In the genomic region with DNA sequence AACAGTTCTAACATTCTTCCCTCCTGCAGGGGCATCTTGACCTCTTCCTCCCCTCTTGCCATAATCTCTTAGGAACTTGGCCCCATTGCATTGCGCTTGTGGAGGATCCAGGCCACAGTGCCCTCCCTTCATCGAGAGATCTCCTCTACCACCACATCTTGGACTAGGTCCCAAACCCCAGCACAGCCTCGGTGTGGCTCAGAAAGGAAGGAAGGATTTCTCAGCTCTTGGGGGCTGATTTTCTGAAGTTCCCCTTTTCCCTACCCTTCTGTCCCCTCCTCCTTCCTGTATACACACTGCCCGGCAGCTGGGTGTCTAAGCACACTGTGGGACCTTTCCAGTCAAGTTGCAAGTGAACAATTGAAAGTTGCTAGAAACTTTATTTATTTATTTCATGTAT, we compare ENCODE assay signal across 12 mouse cellular contexts. TPM values are rescaled to one million over a fixed set of nuclear protein-coding genes. Genes with fewer than 3 reads are reported as not detected.
A peak's percentile ranks its signal among the peaks of the same experiment; 100 is the strongest.
DNase-seq lines count a peak whose midpoint lies in the region; TF ChIP-seq lines count a peak whose summit lies in the region.
"Had no signal": no experiment of that assay in that cellular context is flagged by ENCODE, and none has a peak within 500 bp of the region (broad histone marks: within the 10 kb centered on the region; RNA-seq: fewer than 3 reads in every experiment).

No protein-coding gene starts in this region.

- H3K9me3 ChIP-seq in CH12.LX (replicated peaks; ENCODE audit: low read length): no peaks in the 10 kb centered on the region
- H3K9me3 ChIP-seq: lung, embryonic 15.5 days had no signal

- H3K79me2 ChIP-seq in CH12.LX (replicated peaks; ENCODE audit: control insufficient read depth, extremely low read depth, insufficient read depth, poor library complexity, severe bottlenecking): peaks cover 21% of the 10 kb centered on the region

- in situ Hi-C loops in CH12.LX (cut with MboI; ENCODE audit: low pct_ligation_motif_present, low pct_unique_long_range_greater_than_20kb, low sequenced_read_pairs): no loop called here

- TF ChIP-seq RAD21 in CH12.LX (IDR thresholded peaks at IDR 0.05; ENCODE audit: low read depth, low read length): no peak

- no peak for TF ChIP-seq EP300 in CH12.LX (IDR thresholded peaks at IDR 0.05; ENCODE audit: low read length)

- dilution Hi-C loops in CH12.LX (cut with MboI; ENCODE audit: extremely low pct_ligation_motif_present, extremely low pct_unique_long_range_greater_than_20kb, low sequenced_read_pairs): no loop called here

- no peak for TF ChIP-seq CTCF in CH12.LX (conservative IDR thresholded peaks at IDR 0.05 in 1 of 2, IDR thresholded peaks at IDR 0.05 in 1 of 2; ENCODE audit: low read depth in 2 of 2, low read length in 2 of 2)

- no peak overlapping the region for H3K4me3 ChIP-seq in CH12.LX (replicated peaks in 1 of 3; ENCODE audit: low read depth in 2 of 3, low read length in 2 of 3, poor library complexity in 1 of 3)
- H3K4me3 ChIP-seq: lung, embryonic 15.5 days had no signal

- H3K27me3 ChIP-seq in CH12.LX (replicated peaks): no peaks in the 10 kb centered on the region
- H3K27me3 ChIP-seq: lung, embryonic 15.5 days had no signal

- H3K36me3 ChIP-seq in CH12.LX (replicated peaks in 1 of 2; ENCODE audit: control insufficient read depth in 1 of 2, insufficient read depth in 1 of 2, low read length in 1 of 2): peaks cover 12 to 28% of the 10 kb centered on the region in 2 experiments

- peak overlapping the region; percentile 82 for H3K27ac ChIP-seq in CH12.LX (ENCODE audit: insufficient read depth, low read depth)

- H3K4me2 ChIP-seq in CH12.LX (ENCODE audit: insufficient read depth, low read depth, poor library complexity, severe bottlenecking): no peak overlapping the region
- H3K4me2 ChIP-seq: lung, embryonic 15.5 days had no signal

- TF ChIP-seq POLR2A in CH12.LX (IDR thresholded peaks at IDR 0.05; ENCODE audit: low read depth, low read length): peak; percentile 33; the same call in 1 of the 2 replicates

- H3K4me1 ChIP-seq in CH12.LX (ENCODE audit: control insufficient read depth in 1 of 2, insufficient read depth in 2 of 2): peaks cover 19 to 39% of the 10 kb centered on the region in 2 experiments

- DNase-seq in layer of hippocampus, adult 11-12 months (ENCODE audit: low spot score): peak; percentile 34
- DNase-seq in layer of hippocampus, postnatal 14 days (ENCODE audit: low spot score in 2 of 2): no peak
- DNase-seq in CH12.LX (ENCODE audit: extremely low read depth): peak; percentile 54
- DNase-seq in heart, adult 9 months (ENCODE audit: low spot score in 2 of 2): peak; percentile 36 to 69
- DNase-seq in lung, postnatal 10 days: peak; percentile 34
- no peak for DNase-seq in cerebellum, adult 9-11 months
- DNase-seq in neural tube, embryonic 10.5 days (ENCODE audit: extremely low spot score, low spot score): no peak
- no peak for DNase-seq in right cerebral cortex, adult 2 months (ENCODE audit: low spot score in 2 of 2)
- DNase-seq: kidney, postnatal 10 days; retina, postnatal 1 day had no signal

- peak overlapping the region; percentile 2; the same call in 1 of the 2 replicates for H3K9ac ChIP-seq in CH12.LX (ENCODE audit: insufficient read depth, low read depth)
- H3K9ac ChIP-seq: lung, embryonic 15.5 days had no signal

TF ChIP-seq in CH12.LX, 34 proteins besides CTCF, POLR2A, EP300 and RAD21:
- no peak for TF ChIP-seq USF2 (conservative IDR thresholded peaks at IDR 0.05; ENCODE audit: low read depth, low read length)
- no peak for TF ChIP-seq E2F4 (IDR thresholded peaks at IDR 0.05; ENCODE audit: insufficient replicate concordance, low read depth, low read length)
- TF ChIP-seq SIN3A (IDR thresholded peaks at IDR 0.05; ENCODE audit: low read length): peak; percentile 49
- no peak for TF ChIP-seq ETS1 (conservative IDR thresholded peaks at IDR 0.05; ENCODE audit: low read depth, low read length)
- TF ChIP-seq NELFE (IDR thresholded peaks at IDR 0.05; ENCODE audit: low read depth, low read length): no peak; the same call in 1 of the 2 replicates
- no peak for TF ChIP-seq USF1 (IDR thresholded peaks at IDR 0.05; ENCODE audit: low read depth, low read length)
- no peak for TF ChIP-seq MXI1 (IDR thresholded peaks at IDR 0.05; ENCODE audit: low read depth, low read length)
- no peak for TF ChIP-seq MAZ (IDR thresholded peaks at IDR 0.05; ENCODE audit: low read depth, low read length)
- TF ChIP-seq HCFC1 (IDR thresholded peaks at IDR 0.05; ENCODE audit: low read depth, low read length): no peak
- no peak for TF ChIP-seq PAX5 (IDR thresholded peaks at IDR 0.05; ENCODE audit: low read length)
- TF ChIP-seq ELF1 (IDR thresholded peaks at IDR 0.05; ENCODE audit: low read depth, low read length): 0 out of 2 replicates have a peak, but pooled peaks have one; percentile 23
- TF ChIP-seq ZNF384 (IDR thresholded peaks at IDR 0.05; ENCODE audit: low read depth, low read length): no peak

RNA-seq across cellular contexts. Expression of a gene that starts 7.5 kb away (rescaled TPM):
- 1 to 10 TPM; 3.1 to 6.0 TPM for total RNA-seq in layer of hippocampus, postnatal 14 days (2021)
- 141 and 178 TPM in 2 replicates for total RNA-seq in CH12.LX (2012; rRNA removed)
- total RNA-seq in CH12.LX (2014; rRNA removed): 72.7 and 75.8 TPM in 2 replicates
- 121 and 133 TPM in 2 replicates for polyA plus RNA-seq in CH12.LX (2012; ENCODE audit: insufficient read length, low read depth)

RNA-seq across cellular contexts. Expression of a gene that starts 51.4 kb away (rescaled TPM):
- total RNA-seq in layer of hippocampus, postnatal 14 days (2021): not detected
- total RNA-seq in CH12.LX (2012; rRNA removed): 0.21 and 0.50 TPM in 2 replicates
- total RNA-seq in CH12.LX (2014; rRNA removed): not detected in 2 replicates
- polyA plus RNA-seq in CH12.LX (2012; ENCODE audit: insufficient read length, low read depth): 0.16 and 0.20 TPM in 2 replicates
- polyA plus RNA-seq: forebrain, embryonic 11.5 days; lung, embryonic 15.5 days had no signal

RNA-seq across cellular contexts. Expression of a gene that starts 51.6 kb away (rescaled TPM):
- 10 to 100 TPM; 43.7 to 44.9 TPM for total RNA-seq in layer of hippocampus, postnatal 14 days (2021)
- total RNA-seq in CH12.LX (2012; rRNA removed) (6.6 and 7.3 TPM in 2 replicates), CH12.LX (2014; rRNA removed) (3.1 and 3.8 TPM in 2 replicates)
- 13.4 and 17.3 TPM in 2 replicates for polyA plus RNA-seq in CH12.LX (2012; ENCODE audit: insufficient read length, low read depth)

RNA-seq across cellular contexts. Expression of a gene that starts 54.2 kb away (rescaled TPM):
- not detected for total RNA-seq in layer of hippocampus, postnatal 14 days (2021)
- total RNA-seq in CH12.LX (2012; rRNA removed): 0.76 and 0.97 TPM in 2 replicates
- not detected in 2 replicates for total RNA-seq in CH12.LX (2014; rRNA removed)
- 0.26 TPM in 1 of 2 replicates, not detected in the other for polyA plus RNA-seq in CH12.LX (2012; ENCODE audit: insufficient read length, low read depth)

Comparison
In these comparisons a context has a peak if more than half of its experiments do, and no peak if none do; other contexts are left out.
1. DNase-seq: peak in layer of hippocampus, adult 11-12 months (single experiment), CH12.LX (single experiment), heart, adult 9 months (2 of 2) and lung, postnatal 10 days (single experiment); none in layer of hippocampus, postnatal 14 days (0 of 2), cerebellum, adult 9-11 months (single experiment), neural tube, embryonic 10.5 days (single experiment) and right cerebral cortex, adult 2 months (0 of 2).
2. RNA of a gene that starts 7.5 kb away (total RNA-seq): 72.7 to 178 TPM in CH12.LX; 3.1 to 6.0 TPM in layer of hippocampus, postnatal 14 days; every median in the first group is over 10 times any median in the second.
3. RNA of a gene that starts 51.6 kb away (total RNA-seq): 43.7 to 44.9 TPM in layer of hippocampus, postnatal 14 days; 3.1 to 7.3 TPM in CH12.LX; every median in the first group is over 4 times any median in the second.